Mouse (Mus musculus) ovary, postnatal 10 days (tissue): ENCODE results near the gene Gm26992.
A peak's percentile ranks its signal among the peaks of the same experiment; 100 is the strongest.
"Not testable (repeated sequence)": the region's sequence is repeated elsewhere in the genome, so short reads cannot be mapped to it uniquely, and the experiment has no call there.

ENCODE experiments used
- DNase-seq: peaks from one replicate; pipeline ENCODE4 v3.0.0; 2022; ENCODE audit warnings: low spot score

The Gm26992 gene

GRCm38 (mm10) chrX:103421710-103422109 is at the start of gene Gm26992:
Gm26992 (plus strand) TSS chrX:103422010.
- no peak for DNase-seq

- no peak for DNase-seq
Observed at GRCm38 (mm10) chrX:103374250-103374649, 47.6 kb upstream of the Gm26992 start.

- no peak for DNase-seq
Observed at GRCm38 (mm10) chrX:103384528-103384927, 37.3 kb upstream of the Gm26992 start.

GRCm38 (mm10) chrX:103388131-103388530 is 33.7 kb upstream of the Gm26992 start:
- DNase-seq = no peak

- DNase-seq = no peak
Observed at GRCm38 (mm10) chrX:103393841-103394240, 28.0 kb upstream of the Gm26992 start.

GRCm38 (mm10) chrX:103405021-103405420 is 16.8 kb upstream of the Gm26992 start:
- DNase-seq = no peak

GRCm38 (mm10) chrX:103414167-103414566 is 7.6 kb upstream of the Gm26992 start, which contains the start of gene Tsx:
Tsx (plus strand) TSS chrX:103414467.
- DNase-seq = no peak

GRCm38 (mm10) chrX:103427677-103428076 is 5.9 kb downstream of the Gm26992 start:
- DNase-seq = no peak

GRCm38 (mm10) chrX:103432293-103432692 is 10.5 kb downstream of the Gm26992 start:
- DNase-seq = no peak

GRCm38 (mm10) chrX:103438023-103438422 is 16.2 kb downstream of the Gm26992 start:
- DNase-seq = no peak

- DNase-seq = no peak
Observed at GRCm38 (mm10) chrX:103440803-103441202, 19.0 kb downstream of the Gm26992 start.

- no peak for DNase-seq
Observed at GRCm38 (mm10) chrX:103443755-103444154, 21.9 kb downstream of the Gm26992 start.

- no peak for DNase-seq
Observed at GRCm38 (mm10) chrX:103447539-103448169, 25.8 kb downstream of the Gm26992 start.

- DNase-seq = not testable (repeated sequence)
Observed at GRCm38 (mm10) chrX:103448429-103448828, 26.6 kb downstream of the Gm26992 start.

- DNase-seq = not testable (repeated sequence)
Observed at GRCm38 (mm10) chrX:103448943-103449722, 27.3 kb downstream of the Gm26992 start.

- no peak for DNase-seq
Observed at GRCm38 (mm10) chrX:103452815-103453214, 31.0 kb downstream of the Gm26992 start.

GRCm38 (mm10) chrX:103460056-103460455 is 38.2 kb downstream of the Gm26992 start:
- DNase-seq = no peak

- no peak for DNase-seq
Observed at GRCm38 (mm10) chrX:103468998-103469397, 47.2 kb downstream of the Gm26992 start.

- DNase-seq = no peak
Observed at GRCm38 (mm10) chrX:103472346-103472745, 50.5 kb downstream of the Gm26992 start.

GRCm38 (mm10) chrX:103477507-103477906 is 55.7 kb downstream of the Gm26992 start:
- no peak for DNase-seq

GRCm38 (mm10) chrX:103481243-103482096 is 59.7 kb downstream of the Gm26992 start:
- DNase-seq = no peak

GRCm38 (mm10) chrX:103482097-103482451 is 60.3 kb downstream of the Gm26992 start:
- no peak for DNase-seq

GRCm38 (mm10) chrX:103483047-103483446 is 61.2 kb downstream of the Gm26992 start:
- DNase-seq = peak; percentile 39
